Mouse (Mus musculus): ENCODE data around the gene Rapgef1.

- no peak for TF ChIP-seq GATA1 (IDR thresholded peaks at IDR 0.05; ENCODE audit: low read length)
- no peak for TF ChIP-seq TAL1 (IDR thresholded peaks at IDR 0.05; ENCODE audit: low read length)
Observed at GRCm38 (mm10) chr2:29677842-29678241, 58.3 kb downstream of the Rapgef1 start.
